Mouse (Mus musculus): ENCODE data around the gene Art3. TPM values are rescaled to one million over a fixed set of nuclear protein-coding genes. Genes with fewer than 3 reads are reported as not detected.
A peak's percentile ranks its signal among the peaks of the same experiment; 100 is the strongest.
"Not testable (repeated sequence)": the region's sequence is repeated elsewhere in the genome, so short reads cannot be mapped to it uniquely, and the experiment has no call there.

Gene Art3
- polyA plus RNA-seq, 1 experiment, result 13.8 TPM

- TF ChIP-seq POLR2A (IDR thresholded peaks at IDR 0.05; ENCODE audit: extremely low read depth, insufficient read depth, low read length) (no peak), CTCF (IDR thresholded peaks at IDR 0.05; ENCODE audit: extremely low read depth, insufficient read depth, low read length) (no peak)
- Histone ChIP-seq H3K4me3 (ENCODE audit: insufficient read depth, low read length) (no peak overlapping the region), H3K27ac (ENCODE audit: insufficient read depth, low read length) (no peak overlapping the region), H3K4me1 (ENCODE audit: control insufficient read depth, insufficient read depth, low read length) (peaks cover 2% of the 10 kb centered on the region; the same call in 1 of the 2 replicates)
These were observed 773 bp downstream of the Art3 start for GRCm38 (mm10) chr5:92332359-92332840.

GRCm38 (mm10) chr5:92336743-92337142, 5.1 kb downstream of the Art3 start:
- no peak overlapping the region for H3K27ac ChIP-seq (ENCODE audit: insufficient read depth, low read length)
- TF ChIP-seq CTCF (IDR thresholded peaks at IDR 0.05; ENCODE audit: extremely low read depth, insufficient read depth, low read length) (no peak), POLR2A (IDR thresholded peaks at IDR 0.05; ENCODE audit: extremely low read depth, insufficient read depth, low read length) (no peak)

GRCm38 (mm10) chr5:92340606-92341005, 9.0 kb downstream of the Art3 start:
- H3K4me3 ChIP-seq (ENCODE audit: insufficient read depth, low read length), result no peak overlapping the region
- H3K27ac ChIP-seq (ENCODE audit: insufficient read depth, low read length), result no peak overlapping the region
- H3K4me1 ChIP-seq (ENCODE audit: control insufficient read depth, insufficient read depth, low read length), result no peaks in the 10 kb centered on the region
- TF ChIP-seq POLR2A (IDR thresholded peaks at IDR 0.05; ENCODE audit: extremely low read depth, insufficient read depth, low read length) (no peak), CTCF (IDR thresholded peaks at IDR 0.05; ENCODE audit: extremely low read depth, insufficient read depth, low read length) (no peak)

More at GRCm38 (mm10) chr5:92336743-92337142, 5.1 kb downstream of the Art3 start:
- Histone ChIP-seq H3K4me1 (ENCODE audit: control insufficient read depth, insufficient read depth, low read length) (peaks cover 2% of the 10 kb centered on the region; the same call in 1 of the 2 replicates), H3K4me3 (ENCODE audit: insufficient read depth, low read length) (no peak overlapping the region)

- Histone ChIP-seq H3K27ac (ENCODE audit: insufficient read depth, low read length) (no peak overlapping the region), H3K4me3 (ENCODE audit: insufficient read depth, low read length) (no peak overlapping the region), H3K4me1 (ENCODE audit: control insufficient read depth, insufficient read depth, low read length) (no peaks in the 10 kb centered on the region)
- no peak for TF ChIP-seq CTCF (IDR thresholded peaks at IDR 0.05; ENCODE audit: extremely low read depth, insufficient read depth, low read length)
- no peak for TF ChIP-seq POLR2A (IDR thresholded peaks at IDR 0.05; ENCODE audit: extremely low read depth, insufficient read depth, low read length)
These were observed 13.4 kb downstream of the Art3 start for GRCm38 (mm10) chr5:92345006-92345405.

GRCm38 (mm10) chr5:92348794-92349413, 17.3 kb downstream of the Art3 start, which contains the start of gene Cxcl10:
Gene Cxcl10, minus strand, starts transcription at chr5:92348889.
- TF ChIP-seq CTCF (IDR thresholded peaks at IDR 0.05; ENCODE audit: extremely low read depth, insufficient read depth, low read length) (no peak), POLR2A (IDR thresholded peaks at IDR 0.05; ENCODE audit: extremely low read depth, insufficient read depth, low read length) (no peak)
- peak within 1 kb of the TSS; percentile 29 for H3K4me3 ChIP-seq (ENCODE audit: insufficient read depth, low read length)
- H3K27ac ChIP-seq (ENCODE audit: insufficient read depth, low read length), result no peak within 1 kb of the TSS
- no peaks in the 10 kb centered on the region for H3K4me1 ChIP-seq (ENCODE audit: control insufficient read depth, insufficient read depth, low read length)

- no peak for TF ChIP-seq POLR2A (IDR thresholded peaks at IDR 0.05; ENCODE audit: extremely low read depth, insufficient read depth, low read length)
- no peak for TF ChIP-seq CTCF (IDR thresholded peaks at IDR 0.05; ENCODE audit: extremely low read depth, insufficient read depth, low read length)
- H3K4me1 ChIP-seq (ENCODE audit: control insufficient read depth, insufficient read depth, low read length), result no peaks in the 10 kb centered on the region
- H3K27ac ChIP-seq (ENCODE audit: insufficient read depth, low read length), result no peak overlapping the region
- no peak overlapping the region for H3K4me3 ChIP-seq (ENCODE audit: insufficient read depth, low read length)
These were observed 18.1 kb downstream of the Art3 start for GRCm38 (mm10) chr5:92349731-92350130.

GRCm38 (mm10) chr5:92352716-92353115, 21.1 kb downstream of the Art3 start:
- H3K4me1 ChIP-seq (ENCODE audit: control insufficient read depth, insufficient read depth, low read length); H3K4me3 ChIP-seq (ENCODE audit: insufficient read depth, low read length); H3K27ac ChIP-seq (ENCODE audit: insufficient read depth, low read length): not testable (repeated sequence)

- Histone ChIP-seq H3K4me3 (ENCODE audit: insufficient read depth, low read length) (peak overlapping the region; percentile 10; the same call in 1 of the 2 replicates), H3K27ac (ENCODE audit: insufficient read depth, low read length) (no peak overlapping the region), H3K4me1 (ENCODE audit: control insufficient read depth, insufficient read depth, low read length) (no peaks in the 10 kb centered on the region)
- no peak for TF ChIP-seq POLR2A (IDR thresholded peaks at IDR 0.05; ENCODE audit: extremely low read depth, insufficient read depth, low read length)
- TF ChIP-seq CTCF (IDR thresholded peaks at IDR 0.05; ENCODE audit: extremely low read depth, insufficient read depth, low read length), result no peak
These were observed 21.9 kb downstream of the Art3 start for GRCm38 (mm10) chr5:92353517-92353916.

GRCm38 (mm10) chr5:92358033-92358432, 26.4 kb downstream of the Art3 start:
- H3K27ac ChIP-seq (ENCODE audit: insufficient read depth, low read length), result no peak overlapping the region
- H3K4me3 ChIP-seq (ENCODE audit: insufficient read depth, low read length), result no peak overlapping the region
- TF ChIP-seq CTCF (IDR thresholded peaks at IDR 0.05; ENCODE audit: extremely low read depth, insufficient read depth, low read length) (no peak), POLR2A (IDR thresholded peaks at IDR 0.05; ENCODE audit: extremely low read depth, insufficient read depth, low read length) (no peak)
- H3K4me1 ChIP-seq (ENCODE audit: control insufficient read depth, insufficient read depth, low read length), result no peaks in the 10 kb centered on the region

GRCm38 (mm10) chr5:92358767-92359455, 27.3 kb downstream of the Art3 start:
- no peak for TF ChIP-seq POLR2A (IDR thresholded peaks at IDR 0.05; ENCODE audit: extremely low read depth, insufficient read depth, low read length)
- Histone ChIP-seq H3K27ac (ENCODE audit: insufficient read depth, low read length) (no peak overlapping the region), H3K4me1 (ENCODE audit: control insufficient read depth, insufficient read depth, low read length) (no peaks in the 10 kb centered on the region), H3K4me3 (ENCODE audit: insufficient read depth, low read length) (no peak overlapping the region)
